In the genomic region with DNA sequence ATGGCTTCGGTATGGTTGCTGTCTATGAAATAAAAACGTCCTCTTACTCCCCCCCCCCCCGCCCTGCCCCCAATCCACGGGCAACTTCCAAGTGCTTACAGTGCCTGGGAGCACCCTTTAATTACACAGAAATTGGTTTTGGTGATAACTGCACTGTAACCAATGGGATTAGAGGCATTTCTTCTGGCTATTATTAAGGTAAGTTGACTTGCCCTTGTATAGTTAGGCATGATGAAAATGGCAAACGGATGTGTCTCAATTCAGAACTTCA, we compare ENCODE assay signal across 20 mouse cellular contexts. TPM values are rescaled to one million over a fixed set of nuclear protein-coding genes. Genes with fewer than 3 reads are reported as not detected.
"Had no signal": no experiment of that assay in that cellular context is flagged by ENCODE, and none has a peak within 500 bp of the region (broad histone marks: within the 10 kb centered on the region; RNA-seq: fewer than 3 reads in every experiment).

No protein-coding gene starts in this region.

- H3K36me3 ChIP-seq: intestine, embryonic 15.5 days; kidney, embryonic 15.5 days; liver, embryonic 13.5 days; neural tube, embryonic 12.5 days; neural tube, embryonic 15.5 days had no signal

- H3K9me3 ChIP-seq: intestine, embryonic 15.5 days; kidney, embryonic 15.5 days; liver, embryonic 13.5 days; megakaryocyte, embryonic 14.5 days; neural tube, embryonic 12.5 days; neural tube, embryonic 15.5 days had no signal

- H3K27me3 ChIP-seq: intestine, embryonic 15.5 days; kidney, embryonic 15.5 days; liver, embryonic 13.5 days; megakaryocyte, embryonic 14.5 days; neural tube, embryonic 12.5 days; neural tube, embryonic 15.5 days had no signal

- ATAC-seq: intestine, embryonic 15.5 days had no signal

- H3K4me1 ChIP-seq: intestine, embryonic 15.5 days; kidney, embryonic 15.5 days; liver, embryonic 13.5 days; megakaryocyte, embryonic 14.5 days; neural tube, embryonic 12.5 days; neural tube, embryonic 15.5 days had no signal

- H3K4me3 ChIP-seq: intestine, embryonic 15.5 days; kidney, embryonic 15.5 days; left cerebral cortex, adult 2 months; liver, embryonic 13.5 days; megakaryocyte, embryonic 14.5 days; neural tube, embryonic 12.5 days; neural tube, embryonic 15.5 days had no signal

- H3K4me2 ChIP-seq: intestine, embryonic 15.5 days; kidney, embryonic 15.5 days; liver, embryonic 13.5 days; neural tube, embryonic 12.5 days; neural tube, embryonic 15.5 days had no signal

- DNase-seq: kidney, adult 11 months; kidney, adult 8-10 months; kidney, postnatal 10 days; kidney, postnatal 36 days; layer of hippocampus, postnatal 36 days; liver, embryonic 13.5 days; lung, adult 2 months; right cerebral cortex, adult 18-20 months; right cerebral cortex, postnatal 14 days; right cerebral cortex, postnatal 4 days; thymus, adult 2 months; thymus, postnatal 14 days had no signal

- H3K27ac ChIP-seq: intestine, embryonic 15.5 days; kidney, embryonic 15.5 days; left cerebral cortex, adult 2 months; liver, embryonic 13.5 days; macrophage; neural tube, embryonic 12.5 days; neural tube, embryonic 15.5 days; stomach, postnatal 0 days had no signal

- H3K9ac ChIP-seq: intestine, embryonic 15.5 days; kidney, embryonic 15.5 days; liver, embryonic 13.5 days; neural tube, embryonic 12.5 days; neural tube, embryonic 15.5 days had no signal

RNA-seq across cellular contexts. Expression of a gene that starts 42.9 kb away (rescaled TPM):
- polyA plus RNA-seq: macrophage had no signal
